Mouse (Mus musculus): Measurements from ENCODE around the gene Lrrc52.

GRCm38 (mm10) chr1:167452456-167452855 lies 14.1 kb downstream of the Lrrc52 start:
- TF ChIP-seq CTCF (conservative IDR thresholded peaks at IDR 0.05; ENCODE audit: low read length): no peak
- no peak for TF ChIP-seq NANOG (IDR thresholded peaks at IDR 0.05; ENCODE audit: borderline replicate concordance, low read length)

All from E14TG2a.4 (cell line).